Mouse (Mus musculus): Measurements from ENCODE around the gene Tcf7l2.

DNA sequence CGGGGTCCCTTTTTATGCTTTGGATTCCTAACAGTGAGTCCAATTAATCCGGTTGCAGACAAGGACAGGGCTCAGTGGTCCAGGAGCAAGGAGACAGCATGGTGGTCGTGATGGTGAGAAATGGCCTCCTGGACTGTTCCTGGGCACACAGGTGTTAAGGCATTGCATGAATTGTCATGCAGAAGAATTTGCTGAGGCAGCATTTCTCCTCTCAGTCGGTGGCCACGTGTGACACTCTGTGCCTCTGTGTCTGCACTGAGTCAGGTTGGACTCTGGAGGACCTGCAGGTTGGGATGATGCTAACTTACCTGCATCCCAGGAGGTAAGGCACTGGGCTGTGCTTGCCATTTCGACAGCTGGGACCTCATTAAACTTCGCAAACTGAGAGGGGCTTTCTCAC is 63.2 kb downstream of the Tcf7l2 start:
- TF ChIP-seq TAL1 (IDR thresholded peaks at IDR 0.05; ENCODE audit: low read length) (no peak), GATA1 (IDR thresholded peaks at IDR 0.05; ENCODE audit: low read length) (no peak)
